Mouse (Mus musculus): Measurements from ENCODE around the gene Mtch2.

The Mtch2 gene

DNA sequence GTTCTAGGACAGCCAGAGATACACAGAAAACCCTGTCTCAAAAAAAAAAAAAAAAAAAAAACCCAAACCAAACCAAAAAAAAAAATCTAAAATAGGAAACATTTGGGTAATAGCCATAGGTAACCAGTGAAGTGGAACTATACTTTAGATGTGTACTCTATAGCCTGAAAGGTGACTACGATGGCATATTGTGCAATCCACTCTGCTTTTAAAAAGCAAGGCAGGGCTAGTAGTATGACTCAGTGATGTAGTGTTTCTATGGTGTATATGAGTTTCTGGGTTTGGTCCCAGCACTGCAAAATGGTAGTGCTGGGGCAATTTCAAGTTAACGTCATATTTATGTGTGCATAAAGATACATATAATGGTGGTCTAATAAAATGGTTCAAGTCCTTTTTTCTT is 59.8 kb downstream of the Mtch2 start:
- DNase-seq (ENCODE audit: extremely low spot score), result no peak

DNA sequence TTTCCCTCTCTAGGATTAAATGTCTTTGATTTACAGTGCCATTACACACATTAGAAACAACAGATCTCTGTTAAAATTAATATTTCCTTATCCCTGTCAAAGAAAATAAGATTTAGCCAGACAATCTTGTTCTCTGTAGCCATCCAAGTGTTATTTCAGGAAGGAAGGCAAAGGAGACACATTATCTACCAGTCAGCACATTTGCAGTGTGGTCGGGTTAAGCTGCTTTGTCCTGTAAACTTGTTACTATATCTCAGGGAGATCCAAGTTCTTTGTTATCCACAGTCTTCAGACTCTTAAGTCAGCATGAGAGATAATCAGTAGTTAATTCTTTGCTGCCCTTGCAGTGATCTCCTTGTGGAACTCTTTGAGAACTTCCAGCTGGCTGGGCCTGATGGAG is 63.9 kb downstream of the Mtch2 start:
- DNase-seq (ENCODE audit: extremely low spot score), result no peak

DNA sequence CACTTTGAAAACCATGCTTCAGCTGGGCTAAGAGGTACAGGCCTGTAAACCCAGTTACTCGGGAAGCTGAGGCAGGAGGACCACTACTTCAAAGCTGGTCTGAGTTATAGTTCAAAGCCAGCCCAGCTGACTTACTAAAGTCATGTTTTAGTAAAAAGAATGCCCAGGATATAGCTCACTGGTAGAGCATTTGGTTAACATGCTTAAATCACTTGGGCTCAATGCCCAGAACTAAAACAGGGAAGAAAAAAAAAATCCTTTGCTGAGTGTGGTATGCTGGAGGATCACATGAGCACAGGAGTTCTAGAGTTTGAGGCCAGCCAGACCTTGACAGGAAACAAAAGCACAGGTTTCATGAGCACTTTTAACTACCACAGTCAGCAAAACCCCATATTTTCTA is 64.7 kb downstream of the Mtch2 start:
- no peak for DNase-seq (ENCODE audit: extremely low spot score)

DNA sequence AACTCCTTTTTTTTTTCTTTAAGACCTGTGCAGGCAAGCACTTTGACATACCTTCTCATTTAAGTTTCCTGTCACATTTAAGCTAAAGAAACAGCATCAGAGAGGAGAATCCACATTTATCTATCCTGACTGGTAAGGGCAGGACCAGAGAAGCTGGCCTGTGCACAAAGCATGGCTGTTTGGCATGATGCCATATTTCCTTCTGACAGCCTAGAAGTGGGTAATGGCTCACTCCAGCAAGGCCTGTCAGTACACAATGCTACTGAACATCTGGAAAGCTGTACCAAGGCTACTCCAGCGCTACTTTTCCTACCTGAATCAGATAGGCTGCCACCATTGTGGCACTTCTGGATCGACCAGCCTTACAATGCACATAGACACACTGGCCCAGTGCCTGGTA is 66.7 kb downstream of the Mtch2 start:
- no peak for DNase-seq (ENCODE audit: extremely low spot score)

DNA sequence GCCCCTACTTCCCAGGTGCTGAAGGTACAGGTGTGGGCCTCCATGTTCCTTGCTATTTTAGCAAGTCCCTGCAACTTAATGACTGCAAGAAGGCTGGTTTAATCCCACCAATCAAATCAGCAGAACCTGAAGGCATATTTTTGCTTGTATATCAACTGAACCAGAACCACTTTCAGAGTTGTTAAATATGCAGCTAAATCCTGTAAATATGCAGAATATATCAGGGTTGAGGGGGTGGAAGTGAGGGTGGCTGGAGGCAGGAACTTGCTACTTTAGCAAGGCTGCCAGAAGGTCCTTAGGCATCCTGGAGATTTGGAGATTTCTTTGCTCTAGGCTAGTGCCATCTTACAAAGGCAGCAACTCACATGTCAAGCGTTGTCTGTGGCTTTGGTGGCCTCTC is 68.6 kb downstream of the Mtch2 start:
- no peak for DNase-seq (ENCODE audit: extremely low spot score)

Data from embryo, embryonic 9.5 days (tissue).